Mouse (Mus musculus) liver, postnatal 0 days (tissue): ENCODE data around the gene Slco3a1. TPM values are rescaled to one million over a fixed set of nuclear protein-coding genes. Genes with fewer than 3 reads are reported as not detected.
A peak's percentile ranks its signal among the peaks of the same experiment; 100 is the strongest.

Experiments used
- ATAC-seq: fragments of 200-750 bp; cut with Nextera tagmentation; 2 replicates; pipeline ENCODE4 v1.8.0; 2017; ENCODE audit warnings: mild to moderate bottlenecking, moderate library complexity
- DNase-seq: peaks from one replicate; pipeline ENCODE4 v3.0.0-alpha.2; 2016
- H3K27ac ChIP-seq: fragments of 300-500 bp; sonication (generic); 2 replicates; pipeline ENCODE4 v1.5.1; 2014; ENCODE audit warnings: antibody characterized with exemption, moderate library complexity, mild to moderate bottlenecking, low read depth
- H3K27me3 ChIP-seq: fragments of 300-500 bp; sonication (generic); 2 replicates; pipeline ENCODE4 v1.6.1; 2014; ENCODE audit warnings: low read length, control low read depth, mixed read lengths; ENCODE audit not compliant: insufficient read depth
- H3K36me3 ChIP-seq: fragments of 300-500 bp; sonication (generic); replicated peaks from 2 replicates; pipeline ENCODE4 v1.6.1; 2014; ENCODE audit warnings: mild to moderate bottlenecking, control low read depth, low read length, moderate library complexity, mixed read lengths; ENCODE audit not compliant: insufficient read depth
- H3K4me1 ChIP-seq: fragments of 300-500 bp; sonication (generic); 2 replicates; pipeline ENCODE4 v1.6.1; 2014; ENCODE audit warnings: antibody characterized with exemption, mild to moderate bottlenecking, control low read depth; ENCODE audit not compliant: insufficient read depth
- H3K4me2 ChIP-seq: fragments of 300-500 bp; sonication (generic); 2 replicates; pipeline ENCODE4 v1.6.1; 2014; ENCODE audit warnings: low read depth, mild to moderate bottlenecking, low read length, moderate library complexity, mixed read lengths
- H3K4me3 ChIP-seq: fragments of 300-500 bp; sonication (generic); 2 replicates; pipeline ENCODE4 v1.5.1; 2014; ENCODE audit warnings: low read depth, low read length
- H3K9ac ChIP-seq: fragments of 300-500 bp; sonication (generic); replicated peaks from 2 replicates; pipeline ENCODE4 v1.6.1; 2014; ENCODE audit warnings: mild to moderate bottlenecking, moderate library complexity
- H3K9me3 ChIP-seq: fragments of 300-500 bp; sonication (generic); 2 replicates; pipeline ENCODE4 v1.6.1; 2016; ENCODE audit warnings: mild to moderate bottlenecking, control low read depth, low read length, mixed read lengths
- CTCF ChIP-seq: sonication (generic); IDR thresholded peaks from 2 replicates; pipeline ENCODE4 v1.5.1; 2016; ENCODE audit warnings: antibody characterized with exemption, low read depth
- EP300 ChIP-seq: IDR thresholded peaks from 2 replicates; pipeline ENCODE4 v1.6.1; 2016; ENCODE audit warnings: antibody characterized with exemption, low read depth, mild to moderate bottlenecking
- WGBS: fragments of 180-500 bp; shearing (Covaris S2); extraction: QIAGEN DNeasy Blood & Tissue Kit; methylation state at CpG from one replicate; pipeline ENCODE4 v1.1.7; 2014; ENCODE audit not compliant: insufficient replicate concordance; 5-methylcytosine and 5-hydroxymethylcytosine counted together
- polyA plus RNA-seq: library from polyadenylated mRNA; unstranded; fragments of >200 nt; fragmentation: Nextera tagmentation; extraction: Ambion mirVana; gene quantifications from 2 replicates; pipeline ENCODE4 v1.2.1, GENCODE M21; 2015

The Slco3a1 gene
- polyA plus RNA-seq, result 1.2 and 1.6 TPM in 2 replicates

DNA sequence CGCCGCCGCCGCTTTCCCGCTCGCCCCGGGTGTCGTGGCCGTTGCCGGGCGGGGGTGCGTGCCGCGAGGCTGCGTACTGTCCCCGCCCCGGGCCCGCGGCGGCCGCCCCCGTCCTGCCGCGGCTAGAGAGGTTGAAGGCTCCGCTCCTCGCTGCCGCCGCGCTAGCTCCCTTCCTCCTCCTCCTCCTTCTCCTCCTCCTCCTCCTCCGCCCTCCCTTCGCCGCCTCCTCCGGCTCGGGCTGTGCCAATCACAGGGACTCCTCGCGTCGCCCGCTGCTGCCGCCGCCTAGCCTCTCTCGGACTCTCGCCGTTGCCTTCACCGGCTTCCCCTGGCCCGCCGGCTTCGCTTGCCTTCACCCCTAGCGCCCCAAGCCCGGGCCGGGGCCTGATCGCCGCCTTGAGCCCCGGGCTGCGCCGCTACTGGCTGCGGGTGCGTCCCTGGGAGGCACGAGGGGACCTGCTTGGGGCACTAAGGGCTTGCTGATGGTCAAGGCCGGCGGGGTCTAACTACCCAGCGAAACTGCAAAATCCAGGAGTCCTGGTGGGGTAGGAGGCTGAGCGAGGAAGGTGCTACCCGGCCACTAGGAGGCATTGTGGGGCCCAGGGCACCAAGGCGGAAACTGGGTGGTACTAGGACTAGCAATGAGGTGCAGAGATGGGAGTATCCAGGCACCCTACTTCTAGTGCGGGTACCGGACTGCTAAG is at the start of gene Slco3a1:
Gene Slco3a1 (minus strand): TSS at position 173 of the 704 bp plus-strand sequence.
- DNase-seq, result peak; percentile 51

DNA sequence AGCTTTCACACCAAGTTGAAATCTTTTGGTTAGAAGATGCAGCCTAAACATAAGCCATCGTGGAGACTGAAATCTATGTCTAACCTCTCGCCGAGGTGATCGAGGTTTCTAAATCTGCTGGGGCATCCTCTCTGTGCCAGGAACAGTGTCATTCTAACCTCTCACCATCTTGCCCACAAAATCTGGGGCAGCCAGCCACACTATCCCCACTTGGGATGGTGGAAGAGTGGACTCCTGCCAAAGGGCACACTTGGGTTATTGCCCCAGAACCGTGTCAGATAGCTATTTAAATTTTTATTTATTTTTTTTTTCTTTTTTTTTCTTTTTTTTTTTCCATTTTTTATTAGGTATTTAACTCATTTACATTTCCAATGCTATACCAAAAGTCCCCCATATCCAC is 46.4 kb upstream of the Slco3a1 start:
- no peak overlapping the region for H3K4me2 ChIP-seq
- no peak overlapping the region for H3K27ac ChIP-seq
- TF ChIP-seq CTCF (no peak), EP300 (no peak)
- no peaks in the 10 kb centered on the region for H3K36me3 ChIP-seq
- H3K9ac ChIP-seq, result no peak overlapping the region
- no peak for DNase-seq
- H3K4me3 ChIP-seq, result no peak overlapping the region
- H3K4me1 ChIP-seq, result no peaks in the 10 kb centered on the region
- H3K27me3 ChIP-seq, result no peaks in the 10 kb centered on the region
- WGBS, result 88% methylated on average over 5 of the region's 5 CpGs
- no peaks in the 10 kb centered on the region for H3K9me3 ChIP-seq
- no peak for ATAC-seq

More for the DNA sequence above, at the start of gene Slco3a1:
- TF ChIP-seq CTCF (peak; percentile 62), EP300 (no peak)
- Histone ChIP-seq H3K27ac (peak within 1 kb of the TSS; percentile 55; the same call in 1 of the 2 replicates), H3K4me3 (peak within 1 kb of the TSS; percentile 61), H3K9ac (peak within 1 kb of the TSS; percentile 64), H3K36me3 (no peaks in the 10 kb centered on the region), H3K4me2 (peak within 1 kb of the TSS; percentile 81), H3K9me3 (no peaks in the 10 kb centered on the region), H3K4me1 (peaks cover 11% of the 10 kb centered on the region; the same call in 1 of the 2 replicates), H3K27me3 (peaks cover 44% of the 10 kb centered on the region)
- WGBS, result under 1% methylated on average over 50 of the region's 66 CpGs
- ATAC-seq, result peak; percentile 64

DNA sequence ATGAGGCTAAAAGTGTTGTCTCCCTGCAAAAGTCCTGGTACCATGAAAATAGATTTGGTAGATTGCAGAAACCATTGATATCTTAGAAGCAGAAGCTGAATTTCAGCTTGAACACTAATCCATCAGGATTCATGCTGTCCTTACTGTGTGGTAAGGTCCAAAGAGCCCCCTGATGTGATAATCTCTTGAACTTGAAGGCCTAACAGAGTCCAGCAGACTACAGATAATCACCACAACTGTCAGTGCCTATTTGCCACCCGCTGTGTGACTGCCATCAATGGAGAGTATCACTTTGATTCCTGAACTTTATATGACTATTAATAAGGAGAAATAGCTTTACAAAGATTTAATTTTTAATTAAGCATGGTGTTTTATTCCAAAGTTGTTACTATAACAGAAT is 24.8 kb upstream of the Slco3a1 start:
- TF ChIP-seq EP300, result no peak
- no peak for TF ChIP-seq CTCF
- WGBS, result 70% methylated on average over 1 of the region's 1 CpGs

DNA sequence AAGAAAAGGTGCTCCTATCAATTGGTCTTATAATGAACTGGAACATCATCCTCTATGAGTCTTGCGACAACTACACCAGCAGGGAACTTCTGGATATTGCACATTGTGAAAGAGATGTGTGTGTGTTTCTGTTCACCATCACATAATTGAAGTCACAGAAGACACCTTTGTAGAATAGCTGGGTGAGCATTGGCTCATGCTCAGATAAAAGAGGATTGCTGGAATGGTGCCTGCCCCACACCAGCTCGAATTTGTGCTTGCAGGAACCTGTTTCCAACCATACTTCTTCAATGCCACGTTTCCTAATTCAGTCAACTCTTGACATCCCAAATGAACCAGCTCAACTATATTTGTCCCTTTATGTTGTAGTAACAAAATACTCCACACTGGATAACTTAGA is 21.1 kb upstream of the Slco3a1 start:
- no peak for ATAC-seq
- 61% methylated on average over 3 of the region's 3 CpGs for WGBS
- no peak overlapping the region for H3K4me2 ChIP-seq
- TF ChIP-seq CTCF (no peak), EP300 (no peak)
- H3K4me1 ChIP-seq, result no peaks in the 10 kb centered on the region
- no peak overlapping the region for H3K9ac ChIP-seq
- no peaks in the 10 kb centered on the region for H3K27me3 ChIP-seq
- no peak for DNase-seq
- H3K36me3 ChIP-seq, result no peaks in the 10 kb centered on the region
- no peaks in the 10 kb centered on the region for H3K9me3 ChIP-seq
- H3K27ac ChIP-seq, result no peak overlapping the region
- no peak overlapping the region for H3K4me3 ChIP-seq

More for the DNA sequence above, 24.8 kb upstream of the Slco3a1 start:
- no peaks in the 10 kb centered on the region for H3K4me1 ChIP-seq
- H3K27me3 ChIP-seq, result no peaks in the 10 kb centered on the region
- DNase-seq (no peak), ATAC-seq (no peak)
- no peak overlapping the region for H3K27ac ChIP-seq
- H3K4me3 ChIP-seq, result no peak overlapping the region
- H3K9ac ChIP-seq, result no peak overlapping the region
- H3K4me2 ChIP-seq, result no peak overlapping the region
- no peaks in the 10 kb centered on the region for H3K36me3 ChIP-seq
- H3K9me3 ChIP-seq, result no peaks in the 10 kb centered on the region

DNA sequence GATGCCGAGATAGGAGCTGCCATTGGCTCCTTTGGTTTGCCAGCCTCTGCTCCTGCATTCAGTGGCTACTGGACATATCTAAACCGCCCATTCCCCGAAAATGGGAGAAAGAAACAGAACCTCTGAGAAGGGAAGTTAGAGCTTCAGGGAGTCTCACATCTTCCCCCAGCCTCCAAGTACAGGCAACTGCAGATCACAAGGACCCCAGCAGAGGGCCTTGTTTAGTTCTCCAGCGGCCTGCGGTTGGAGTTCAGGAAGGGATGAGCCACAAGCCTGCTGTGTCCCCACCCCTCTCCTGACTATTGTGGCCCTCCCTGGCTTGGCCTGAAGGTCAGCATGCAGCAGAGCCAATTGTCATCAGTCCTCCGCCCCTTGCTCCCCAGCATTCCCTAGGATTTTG is 836 bp upstream of the Slco3a1 start:
- Histone ChIP-seq H3K9ac (no peak overlapping the region; the same call in 1 of the 2 replicates), H3K4me1 (peaks cover 11% of the 10 kb centered on the region; the same call in 1 of the 2 replicates), H3K36me3 (no peaks in the 10 kb centered on the region), H3K4me2 (peak overlapping the region; percentile 81), H3K9me3 (no peaks in the 10 kb centered on the region), H3K27me3 (peaks cover 44% of the 10 kb centered on the region), H3K4me3 (peak overlapping the region; percentile 61), H3K27ac (no peak overlapping the region)
- TF ChIP-seq EP300 (no peak), CTCF (peak; percentile 42)
- 11% methylated on average over 6 of the region's 6 CpGs for WGBS
- 0 out of 2 replicates have a peak, but pooled peaks have one; percentile 43 for ATAC-seq
- peak; percentile 42 for DNase-seq

DNA sequence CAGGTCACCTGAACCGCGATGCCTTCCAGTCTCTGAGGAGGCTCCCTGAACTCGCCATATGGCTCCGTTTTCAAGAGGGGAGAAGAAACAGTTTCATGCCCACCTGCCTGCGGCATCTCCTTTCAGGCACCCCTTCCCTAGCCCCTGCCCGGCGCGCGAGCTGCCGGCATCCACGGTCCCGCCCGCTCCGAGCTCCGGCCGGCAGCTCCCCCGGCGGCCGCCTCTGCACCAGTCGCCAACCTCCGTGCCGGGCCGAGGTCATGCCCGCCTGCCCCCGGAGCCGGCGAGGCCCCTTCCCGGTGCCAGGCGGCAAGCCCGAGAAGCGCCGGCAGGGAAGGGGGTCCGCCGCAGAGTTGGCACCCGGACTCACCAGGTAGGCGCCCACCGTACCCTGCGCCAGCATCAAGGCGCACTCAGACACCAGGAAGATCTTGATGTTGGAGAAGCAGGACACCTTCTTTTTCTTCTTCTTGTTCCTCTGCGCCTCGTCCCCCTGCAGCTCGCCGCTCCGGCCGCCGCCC is 479 bp downstream of the Slco3a1 start:
- H3K4me3 ChIP-seq, result peak overlapping the region; percentile 61
- H3K27me3 ChIP-seq, result peaks cover 44% of the 10 kb centered on the region
- peak overlapping the region; percentile 64 for H3K9ac ChIP-seq
- H3K4me2 ChIP-seq, result peak overlapping the region; percentile 81
- under 1% methylated on average over 40 of the region's 46 CpGs for WGBS
- no peaks in the 10 kb centered on the region for H3K9me3 ChIP-seq
- ATAC-seq, result no peak
- TF ChIP-seq EP300 (no peak), CTCF (0 out of 2 replicates have a peak, but pooled peaks have one; percentile 4)
- peaks cover 11% of the 10 kb centered on the region; the same call in 1 of the 2 replicates for H3K4me1 ChIP-seq
- DNase-seq, result peak; percentile 31
- H3K27ac ChIP-seq, result no peak overlapping the region
- no peaks in the 10 kb centered on the region for H3K36me3 ChIP-seq
